Mouse (Mus musculus) limb, embryonic 15.5 days (tissue): ENCODE measurements at regions not wholly inside any gene's neighbourhood (a gene's known extent, or its start where the extent isn't known, plus 50 kb on each side); places are given as distances from the start of the nearest gene placed in this dataset.

ENCODE experiments used
- ATAC-seq: fragments of 200-750 bp; cut with Nextera tagmentation; 2 replicates; pipeline ENCODE4 v1.8.0; 2017; ENCODE audit warnings: low read depth, moderate TSS enrichment; ENCODE audit not compliant: insufficient number of reproducible peaks, low FRiP score, low TSS enrichment
- H3K27ac ChIP-seq: fragments of 300-500 bp; sonication (generic); 2 replicates; pipeline ENCODE4 v1.5.1; 2015; ENCODE audit warnings: moderate library complexity, mild to moderate bottlenecking, inconsistent platforms
- H3K27me3 ChIP-seq: fragments of 300-500 bp; sonication (generic); 2 replicates; pipeline ENCODE4 v1.6.1; 2015; ENCODE audit warnings: inconsistent platforms
- H3K36me3 ChIP-seq: fragments of 300-500 bp; sonication (generic); 2 replicates; pipeline ENCODE4 v1.6.1; 2015; ENCODE audit warnings: inconsistent platforms
- H3K4me1 ChIP-seq: fragments of 300-500 bp; sonication (generic); 2 replicates; pipeline ENCODE4 v1.6.1; 2015; ENCODE audit warnings: inconsistent platforms
- H3K4me2 ChIP-seq: fragments of 300-500 bp; sonication (generic); 2 replicates; pipeline ENCODE4 v1.6.1; 2015; ENCODE audit warnings: mild to moderate bottlenecking, inconsistent platforms
- H3K4me3 ChIP-seq: fragments of 300-500 bp; sonication (generic); 2 replicates; pipeline ENCODE4 v1.5.1; 2015; ENCODE audit warnings: mild to moderate bottlenecking, inconsistent platforms
- H3K9ac ChIP-seq: fragments of 300-500 bp; sonication (generic); 2 replicates; pipeline ENCODE4 v1.6.1; 2015; ENCODE audit warnings: inconsistent platforms
- H3K9me3 ChIP-seq: fragments of 300-500 bp; sonication (generic); 2 replicates; pipeline ENCODE4 v1.6.1; 2016; ENCODE audit warnings: inconsistent platforms
- WGBS: fragments of 180-500 bp; shearing (Covaris S2); methylation state at CpG from one replicate; pipeline ENCODE4 v1.1.7; 2015; 5-methylcytosine and 5-hydroxymethylcytosine counted together

GRCm38 (mm10) chr2:166273312-166274015, 118.0 kb upstream of the Sulf2 start:
- H3K4me1 ChIP-seq = peaks cover 13% of the 10 kb centered on the region
- no peak for ATAC-seq
- no peaks in the 10 kb centered on the region for H3K9me3 ChIP-seq
- H3K9ac ChIP-seq = no peak overlapping the region
- no peak overlapping the region for H3K4me3 ChIP-seq
- no peaks in the 10 kb centered on the region for H3K36me3 ChIP-seq
- H3K27me3 ChIP-seq = no peaks in the 10 kb centered on the region
- H3K27ac ChIP-seq = no peak overlapping the region
- no peak overlapping the region for H3K4me2 ChIP-seq
- 32% methylated on average over 23 of the region's 23 CpGs for WGBS

- WGBS = 100% methylated on average over 1 of the region's 1 CpGs
- H3K9ac ChIP-seq = no peak overlapping the region
- no peak overlapping the region for H3K27ac ChIP-seq
- H3K4me3 ChIP-seq = no peak overlapping the region
- no peak for ATAC-seq
- no peaks in the 10 kb centered on the region for H3K36me3 ChIP-seq
- H3K27me3 ChIP-seq = no peaks in the 10 kb centered on the region
- no peaks in the 10 kb centered on the region for H3K9me3 ChIP-seq
- H3K4me1 ChIP-seq = peaks cover 13% of the 10 kb centered on the region
- H3K4me2 ChIP-seq = no peak overlapping the region
Measured at GRCm38 (mm10) chr2:166272841-166273240, 117.4 kb upstream of the Sulf2 start.

GRCm38 (mm10) chr2:166272190-166272543, 116.7 kb upstream of the Sulf2 start:
- Histone ChIP-seq H3K9ac (no peak overlapping the region), H3K4me3 (no peak overlapping the region), H3K4me2 (no peak overlapping the region), H3K4me1 (peaks cover 13% of the 10 kb centered on the region), H3K27me3 (no peaks in the 10 kb centered on the region), H3K9me3 (no peaks in the 10 kb centered on the region), H3K36me3 (no peaks in the 10 kb centered on the region), H3K27ac (no peak overlapping the region)
- 73% methylated on average over 7 of the region's 7 CpGs for WGBS
- no peak for ATAC-seq

- H3K4me3 ChIP-seq = no peak overlapping the region
- H3K9ac ChIP-seq = no peak overlapping the region
- ATAC-seq = no peak
- H3K4me1 ChIP-seq = peaks cover 13% of the 10 kb centered on the region
- no peaks in the 10 kb centered on the region for H3K9me3 ChIP-seq
- WGBS = 60% methylated on average over 11 of the region's 11 CpGs
- no peak overlapping the region for H3K27ac ChIP-seq
- no peak overlapping the region for H3K4me2 ChIP-seq
- H3K36me3 ChIP-seq = no peaks in the 10 kb centered on the region
- no peaks in the 10 kb centered on the region for H3K27me3 ChIP-seq
Measured at GRCm38 (mm10) chr2:166271373-166272189, 116.1 kb upstream of the Sulf2 start.

GRCm38 (mm10) chr2:166270007-166270406, 114.5 kb upstream of the Sulf2 start:
- 91% methylated on average over 6 of the region's 6 CpGs for WGBS
- no peak overlapping the region for H3K4me2 ChIP-seq
- H3K27ac ChIP-seq = no peak overlapping the region

GRCm38 (mm10) chr2:166266915-166267314, 111.5 kb upstream of the Sulf2 start:
- peaks cover 11% of the 10 kb centered on the region for H3K4me1 ChIP-seq
- no peaks in the 10 kb centered on the region for H3K9me3 ChIP-seq
- no peak overlapping the region for H3K9ac ChIP-seq
- H3K27ac ChIP-seq = no peak overlapping the region
- no peaks in the 10 kb centered on the region for H3K27me3 ChIP-seq
- WGBS = 84% methylated on average over 4 of the region's 4 CpGs
- H3K36me3 ChIP-seq = no peaks in the 10 kb centered on the region
- H3K4me3 ChIP-seq = no peak overlapping the region
- H3K4me2 ChIP-seq = no peak overlapping the region
- ATAC-seq = no peak

More at GRCm38 (mm10) chr2:166270007-166270406, 114.5 kb upstream of the Sulf2 start:
- no peak overlapping the region for H3K4me3 ChIP-seq
- no peaks in the 10 kb centered on the region for H3K9me3 ChIP-seq
- H3K36me3 ChIP-seq = no peaks in the 10 kb centered on the region
- H3K9ac ChIP-seq = no peak overlapping the region
- H3K4me1 ChIP-seq = peaks cover 16% of the 10 kb centered on the region
- ATAC-seq = no peak
- H3K27me3 ChIP-seq = no peaks in the 10 kb centered on the region

GRCm38 (mm10) chr2:166266507-166266906, 111.0 kb upstream of the Sulf2 start:
- no peaks in the 10 kb centered on the region for H3K9me3 ChIP-seq
- no peak overlapping the region for H3K4me3 ChIP-seq
- no peaks in the 10 kb centered on the region for H3K27me3 ChIP-seq
- no peak overlapping the region for H3K27ac ChIP-seq
- H3K36me3 ChIP-seq = no peaks in the 10 kb centered on the region
- no peak overlapping the region for H3K9ac ChIP-seq
- WGBS = 72% methylated on average over 9 of the region's 9 CpGs
- no peak for ATAC-seq
- H3K4me1 ChIP-seq = peaks cover 14% of the 10 kb centered on the region
- no peak overlapping the region for H3K4me2 ChIP-seq

- ATAC-seq = no peak
- Histone ChIP-seq H3K36me3 (no peaks in the 10 kb centered on the region), H3K9me3 (no peaks in the 10 kb centered on the region), H3K27ac (peak overlapping the region; percentile 33; the same call in 1 of the 2 replicates), H3K4me2 (no peak overlapping the region), H3K27me3 (no peaks in the 10 kb centered on the region), H3K4me1 (peaks cover 14% of the 10 kb centered on the region), H3K9ac (no peak overlapping the region), H3K4me3 (no peak overlapping the region)
- 71% methylated on average over 9 of the region's 9 CpGs for WGBS
Measured at GRCm38 (mm10) chr2:166264756-166265155, 109.3 kb upstream of the Sulf2 start.

- H3K9ac ChIP-seq = no peak overlapping the region
- H3K27ac ChIP-seq = peak overlapping the region; percentile 43
- no peaks in the 10 kb centered on the region for H3K27me3 ChIP-seq
- ATAC-seq = no peak
- WGBS = 48% methylated on average over 7 of the region's 7 CpGs
- H3K4me2 ChIP-seq = no peak overlapping the region
- no peak overlapping the region for H3K4me3 ChIP-seq
- H3K9me3 ChIP-seq = no peaks in the 10 kb centered on the region
- no peaks in the 10 kb centered on the region for H3K36me3 ChIP-seq
- peaks cover 23% of the 10 kb centered on the region for H3K4me1 ChIP-seq
Measured at GRCm38 (mm10) chr2:166261799-166262198, 106.3 kb upstream of the Sulf2 start.

GRCm38 (mm10) chr2:166261065-166261464, 105.6 kb upstream of the Sulf2 start:
- H3K4me1 ChIP-seq = peaks cover 26% of the 10 kb centered on the region
- no peaks in the 10 kb centered on the region for H3K9me3 ChIP-seq
- H3K4me2 ChIP-seq = no peak overlapping the region
- peak overlapping the region; percentile 43 for H3K27ac ChIP-seq
- no peaks in the 10 kb centered on the region for H3K27me3 ChIP-seq
- no peak overlapping the region for H3K4me3 ChIP-seq
- H3K36me3 ChIP-seq = no peaks in the 10 kb centered on the region
- WGBS = 57% methylated on average over 7 of the region's 7 CpGs
- no peak overlapping the region for H3K9ac ChIP-seq
- ATAC-seq = no peak

- WGBS = 12% methylated on average over 7 of the region's 7 CpGs
Measured at GRCm38 (mm10) chr2:166258771-166259180, 103.3 kb upstream of the Sulf2 start.

GRCm38 (mm10) chr2:166257666-166258065, 102.2 kb upstream of the Sulf2 start:
- Histone ChIP-seq H3K9me3 (no peaks in the 10 kb centered on the region), H3K36me3 (no peaks in the 10 kb centered on the region), H3K4me1 (peaks cover 24% of the 10 kb centered on the region), H3K4me3 (no peak overlapping the region), H3K27ac (no peak overlapping the region), H3K27me3 (no peaks in the 10 kb centered on the region), H3K9ac (no peak overlapping the region), H3K4me2 (no peak overlapping the region)
- WGBS = 73% methylated on average over 4 of the region's 4 CpGs
- ATAC-seq = no peak

More at GRCm38 (mm10) chr2:166258771-166259180, 103.3 kb upstream of the Sulf2 start:
- Histone ChIP-seq H3K36me3 (no peaks in the 10 kb centered on the region), H3K4me1 (peaks cover 24% of the 10 kb centered on the region), H3K9me3 (no peaks in the 10 kb centered on the region), H3K27me3 (no peaks in the 10 kb centered on the region), H3K4me3 (no peak overlapping the region), H3K27ac (peak overlapping the region; percentile 22; the same call in 1 of the 2 replicates), H3K9ac (no peak overlapping the region), H3K4me2 (no peak overlapping the region)
- ATAC-seq = no peak
